Mouse (Mus musculus): ENCODE results near the gene Rabgap1l.

Rabgap1l gene

GRCm38 (mm10) chr1:160181216-160181615 lies 611.8 kb downstream of the Rabgap1l start:
- no peak for DNase-seq (ENCODE audit: low read depth, low spot score)

DNA sequence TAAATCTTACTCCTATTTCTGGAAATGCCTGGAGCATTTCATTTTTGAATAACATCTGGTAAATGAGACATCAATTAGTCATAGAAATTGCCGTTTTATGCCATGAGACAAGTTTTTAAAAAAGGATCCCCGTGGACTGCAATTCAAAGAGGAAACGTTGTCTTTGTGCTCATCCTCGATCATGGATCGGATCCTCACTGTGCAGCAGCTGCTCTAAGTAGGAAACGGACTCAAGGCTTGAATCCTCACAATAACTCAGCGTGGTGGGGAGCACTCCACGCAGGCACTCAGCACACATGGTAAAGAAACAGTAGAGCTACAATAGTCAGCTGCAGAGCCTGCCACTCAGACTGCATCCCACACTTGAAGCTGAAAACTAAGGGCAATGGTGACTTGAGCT lies 616.1 kb downstream of the Rabgap1l start:
- DNase-seq (ENCODE audit: low read depth, low spot score), result no peak

Measured in A20 (cell line).